Mouse (Mus musculus) brain, embryonic 18.5 days (tissue): ENCODE measurements at regions not wholly inside any gene's neighbourhood (a gene's known extent, or its start where the extent isn't known, plus 50 kb on each side); places are given as distances from the start of the nearest gene placed in this dataset.

Source experiments
- DNase-seq: peaks from one replicate; pipeline ENCODE4 v3.0.0-alpha.2; 2012; ENCODE audit warnings: low read depth, low spot score

- DNase-seq, result no peak
Observed at GRCm38 (mm10) chr11:42944573-42944972, 91.0 kb upstream of the Gm9972 start.

- DNase-seq, result no peak
Observed at GRCm38 (mm10) chr11:42949823-42950222, 85.7 kb upstream of the Gm9972 start.

- DNase-seq, result no peak
Observed at GRCm38 (mm10) chr11:42954169-42954568, 81.4 kb upstream of the Gm9972 start.

GRCm38 (mm10) chr11:42965732-42966131 is 69.8 kb upstream of the Gm9972 start:
- no peak for DNase-seq

- no peak for DNase-seq
Observed at GRCm38 (mm10) chr11:42978245-42978644, 57.3 kb upstream of the Gm9972 start.
